Mouse (Mus musculus) embryonic stem cell, embryonic (primary cell): Measurements from ENCODE around the gene Fbxl12.

Experiments used
- CTCF ChIA-PET, 4 experiments: fragments of 300-600 bp in 2 of 4; fragments of 350-600 bp in 2 of 4; sonication (Branson Sonifier 250); formaldehyde crosslinking; loops; one replicate each; lab custom pipeline; 2022; ENCODE audit warnings: inconsistent platforms in 2 of 4; lab: Charles Lee
- POLR2A ChIA-PET, 4 experiments: fragments of 300-600 bp in 2 of 4; fragments of 350-600 bp in 2 of 4; sonication (Branson Sonifier 250); formaldehyde crosslinking; loops; one replicate each; lab custom pipeline; 2022; ENCODE audit warnings: antibody characterized with exemption in 4 of 4, inconsistent platforms in 1 of 4; lab: Charles Lee

Gene Fbxl12

GRCm38 (mm10) chr9:20664982-20665637 is 20.5 kb upstream of the Fbxl12 start:
- ChIA-PET CTCF (interaction anchor here in 1 of 4 experiments (0.6 kb wide), 1 partner anchor 73 kb away, joined by 3 read pairs; no protein-coding TSS in a partner anchor), POLR2A (interaction anchor here in 1 of 4 experiments (1.3 to 2.2 kb wide), 3 partner anchors 11 to 30 kb away, joined by 3 to 6 read pairs (median 4); partner anchors contain the start of gene Pin1)

DNA sequence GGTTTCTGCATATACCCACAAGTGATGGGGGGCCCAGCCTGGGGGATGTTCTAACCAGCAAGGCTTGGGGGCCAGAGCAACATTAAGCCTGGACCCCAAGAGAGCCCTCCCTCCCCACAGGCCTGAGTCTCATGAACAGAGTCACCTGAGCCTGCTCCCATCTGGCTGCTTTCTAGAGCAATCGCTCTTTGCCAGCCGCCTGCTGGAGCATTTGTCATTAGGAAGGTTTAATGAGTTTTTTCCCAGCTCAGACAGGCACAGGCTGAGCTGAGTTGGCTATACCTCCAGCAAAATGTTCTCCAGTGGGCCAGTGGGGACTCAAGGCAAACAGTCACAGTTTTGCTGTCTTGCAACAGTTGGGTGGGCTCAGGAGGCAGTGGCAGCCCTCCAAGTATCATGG is 19.8 kb upstream of the Fbxl12 start:
- POLR2A ChIA-PET, result interaction anchor here in 1 of 4 experiments (1.1 to 1.4 kb wide), 3 partner anchors 12 to 31 kb away, joined by 3 to 4 read pairs (median 4); partner anchors contain the start of genes Pin1 and Ubl5
- CTCF ChIA-PET, result interaction anchor here in 1 of 4 experiments (0.6 to 1.1 kb wide), 3 partner anchors 13 to 74 kb away, joined by 3 read pairs; partner anchors contain the start of gene Pin1

DNA sequence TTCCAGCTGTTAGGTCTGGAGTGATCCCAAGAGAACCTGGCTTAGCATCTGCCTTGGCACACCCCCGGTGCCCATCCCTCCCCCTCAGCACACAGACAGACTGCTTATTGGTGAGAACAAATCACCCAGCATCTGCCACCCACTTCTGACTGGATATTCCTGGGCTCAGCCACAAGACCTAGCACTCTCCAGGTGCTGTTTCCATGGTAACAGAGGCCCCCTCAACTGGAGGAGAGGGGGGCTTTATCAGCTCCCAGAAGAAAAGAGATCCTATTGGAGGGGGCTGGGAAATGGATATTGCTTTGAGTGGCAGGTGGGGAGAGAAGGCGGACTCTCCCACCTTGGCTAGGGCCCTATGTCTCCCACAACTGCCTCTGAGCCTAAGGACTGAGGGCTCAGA is 19.4 kb upstream of the Fbxl12 start:
- ChIA-PET POLR2A (interaction anchor here in 2 of 4 experiments (0.5 to 1.4 kb wide), 4 partner anchors 12 to 850 kb away, joined by 3 to 4 read pairs (median 4); partner anchors contain the start of genes Pin1 (in 1 of the 2) and Ubl5 (in 1 of the 2)), CTCF (interaction anchor here in 2 of 4 experiments (0.5 to 1.1 kb wide), 3 partner anchors 12 to 171 kb away, joined by 3 to 6 read pairs (median 3); partner anchors contain the start of gene Pin1 (in 1 of the 2))

GRCm38 (mm10) chr9:20662874-20663273 is 18.3 kb upstream of the Fbxl12 start:
- ChIA-PET CTCF (interaction anchor here (0.6 to 2.5 kb wide), 27 partner anchors 8 to 239 kb away, joined by 3 to 17 read pairs (median 4); partner anchors contain the start of genes Pin1 (in 2 of the 4), Ubl5 (in 2 of the 4) and Fbxl12 (in 1 of the 4)), POLR2A (interaction anchor here in 3 of 4 experiments (0.6 to 13.0 kb wide), 15 partner anchors 9 to 347 kb away, joined by 3 to 414 read pairs (median 4); partner anchors contain the start of genes Pin1 (in 2 of the 3), Ubl5 (in 2 of the 3) and Fbxl12 (in 1 of the 3))

DNA sequence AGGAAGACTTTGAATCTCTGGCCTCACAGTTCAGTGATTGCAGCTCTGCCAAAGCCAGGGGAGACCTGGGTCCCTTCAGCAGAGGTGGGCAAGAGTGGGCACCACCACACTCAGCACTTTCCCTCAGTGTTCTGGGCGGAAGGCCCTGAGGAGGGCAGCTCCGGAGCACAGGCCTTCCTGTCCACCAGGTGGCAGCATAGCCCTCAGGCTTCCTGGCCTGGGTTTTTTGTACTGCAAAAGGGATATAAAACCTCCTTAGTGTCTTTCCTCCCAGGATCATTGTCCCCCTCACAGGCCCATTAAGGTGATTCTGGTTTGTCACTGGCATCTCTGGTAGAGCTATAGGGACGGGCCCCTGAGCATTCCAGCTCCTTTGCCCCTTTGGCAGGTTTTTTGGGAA is 17.8 kb upstream of the Fbxl12 start:
- POLR2A ChIA-PET, result interaction anchor here in 3 of 4 experiments (0.6 to 13.0 kb wide), 17 partner anchors 8 to 348 kb away, joined by 3 to 414 read pairs (median 4); partner anchors contain the start of genes Pin1 (in 2 of the 3), Ubl5 (in 2 of the 3) and Fbxl12 (in 1 of the 3)
- CTCF ChIA-PET, result interaction anchor here (0.6 to 2.5 kb wide), 33 partner anchors 8 to 239 kb away, joined by 3 to 17 read pairs (median 4); partner anchors contain the start of genes Fbxl12 (in 2 of the 4), Pin1 (in 2 of the 4) and Ubl5 (in 2 of the 4)

DNA sequence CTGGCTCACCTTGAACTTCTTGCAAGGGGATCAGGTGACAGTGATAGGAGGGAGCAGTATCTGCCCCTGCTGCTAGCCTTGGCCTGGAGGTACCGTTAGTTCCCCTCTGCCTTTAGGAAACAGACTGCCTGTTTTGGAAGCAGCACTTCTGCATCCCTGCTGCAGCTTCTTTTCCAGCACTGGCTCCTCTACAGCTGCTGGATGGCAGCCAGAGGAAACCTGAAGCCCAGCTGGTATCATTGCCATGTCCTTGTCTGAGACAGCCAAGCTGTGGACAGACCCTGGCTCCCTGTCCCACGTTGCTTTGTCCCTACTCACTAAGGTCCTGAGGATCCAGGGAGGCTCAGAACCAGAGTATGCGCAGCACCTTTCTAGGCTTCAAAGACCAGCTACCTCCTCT is 13.0 kb upstream of the Fbxl12 start:
- POLR2A ChIA-PET, result interaction anchor here in 3 of 4 experiments (1.0 to 13.0 kb wide), 8 partner anchors 11 to 137 kb away, joined by 3 to 414 read pairs (median 6); partner anchors contain the start of genes Fbxl12 (in 2 of the 3), Ubl5 (in 2 of the 3) and Zfp266 (in 1 of the 3)
- CTCF ChIA-PET, result no interaction called here

DNA sequence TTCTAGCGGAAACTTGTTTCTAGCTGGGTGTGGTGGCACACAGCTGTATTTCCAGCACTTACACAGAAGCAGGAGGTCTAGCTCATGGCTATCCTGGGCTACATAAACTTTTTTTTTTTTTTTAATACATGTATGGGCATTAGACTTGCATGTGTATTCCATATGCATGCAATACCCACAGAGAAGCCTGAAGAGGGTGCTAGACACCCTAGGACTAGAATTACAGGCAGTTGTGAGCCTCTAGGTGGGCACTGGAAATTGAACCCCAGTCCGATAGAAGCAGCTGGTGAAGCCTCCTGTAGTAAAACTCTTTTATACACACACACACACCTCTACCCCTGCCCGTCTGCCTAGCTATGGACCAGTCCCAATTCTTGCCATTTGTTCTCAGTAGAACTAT is 9.3 kb upstream of the Fbxl12 start:
- ChIA-PET CTCF (interaction anchor here in 3 of 4 experiments (0.6 to 2.6 kb wide), 9 partner anchors 9 to 856 kb away, joined by 3 to 13 read pairs (median 4); partner anchors contain the start of gene Tmed1 (in 1 of the 3)), POLR2A (interaction anchor here (0.6 to 13.0 kb wide), 13 partner anchors 8 to 1617 kb away, joined by 3 to 414 read pairs (median 4); partner anchors contain the start of genes Fbxl12 (in 2 of the 4), Ubl5 (in 2 of the 4) and Zfp26 (in 1 of the 4))

GRCm38 (mm10) chr9:20652260-20652658 is 7.7 kb upstream of the Fbxl12 start:
- ChIA-PET CTCF (interaction anchor here in 3 of 4 experiments (0.5 to 2.6 kb wide), 15 partner anchors 9 to 381 kb away, joined by 3 to 23 read pairs (median 5); partner anchors contain the start of gene Ubl5 (in 2 of the 3)), POLR2A (interaction anchor here (0.6 to 13.0 kb wide), 59 partner anchors 8 to 894 kb away, joined by 3 to 414 read pairs (median 4); partner anchors contain the start of genes Ubl5 (in 4 of the 4), Fbxl12 (in 2 of the 4), Zfp266 (in 2 of the 4) and Zfp846 (in 2 of the 4))

GRCm38 (mm10) chr9:20651602-20652259 is 7.2 kb upstream of the Fbxl12 start, which contains the start of gene Pin1:
TSS of gene Pin1 (plus strand) at chr9:20652095.
- ChIA-PET POLR2A (interaction anchor here (0.6 to 13.0 kb wide), 65 partner anchors 9 to 894 kb away, joined by 3 to 414 read pairs (median 4); partner anchors contain the start of genes Ubl5 (in 4 of the 4), Fbxl12 (in 2 of the 4), Zfp266 (in 2 of the 4) and Zfp846 (in 2 of the 4)), CTCF (interaction anchor here in 3 of 4 experiments (0.5 to 2.6 kb wide), 18 partner anchors 8 to 382 kb away, joined by 3 to 23 read pairs (median 3); partner anchors contain the start of gene Ubl5 (in 2 of the 3))

DNA sequence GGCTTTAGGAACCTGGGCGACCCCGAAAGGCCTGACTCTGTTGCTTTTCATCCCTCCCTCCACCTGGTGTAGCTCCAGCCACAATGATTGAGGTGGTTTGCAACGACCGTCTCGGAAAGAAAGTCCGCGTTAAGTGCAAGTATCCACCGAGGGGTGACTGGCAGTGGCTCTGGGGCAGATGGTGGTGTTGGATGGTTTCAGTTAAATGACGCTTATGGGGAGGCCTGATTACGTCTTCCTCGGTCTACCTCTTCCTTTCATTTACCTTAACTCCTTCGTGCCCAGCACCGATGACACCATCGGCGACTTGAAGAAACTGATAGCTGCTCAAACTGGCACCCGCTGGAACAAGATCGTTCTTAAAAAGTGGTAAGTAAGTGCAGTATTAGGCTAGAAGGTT is 554 bp upstream of the Fbxl12 start:
- ChIA-PET POLR2A (interaction anchor here in 3 of 4 experiments (0.5 to 13.6 kb wide), 23 partner anchors 10 to 447 kb away, joined by 3 to 414 read pairs (median 7); partner anchors contain the start of genes Pin1 (in 2 of the 3), Zfp26 (in 2 of the 3), Zfp266 (in 2 of the 3) and Angptl6 (in 1 of the 3)), CTCF (interaction anchor here in 2 of 4 experiments (0.9 to 1.4 kb wide), 3 partner anchors 17 to 96 kb away, joined by 3 to 4 read pairs (median 3); no protein-coding TSS in a partner anchor)

DNA sequence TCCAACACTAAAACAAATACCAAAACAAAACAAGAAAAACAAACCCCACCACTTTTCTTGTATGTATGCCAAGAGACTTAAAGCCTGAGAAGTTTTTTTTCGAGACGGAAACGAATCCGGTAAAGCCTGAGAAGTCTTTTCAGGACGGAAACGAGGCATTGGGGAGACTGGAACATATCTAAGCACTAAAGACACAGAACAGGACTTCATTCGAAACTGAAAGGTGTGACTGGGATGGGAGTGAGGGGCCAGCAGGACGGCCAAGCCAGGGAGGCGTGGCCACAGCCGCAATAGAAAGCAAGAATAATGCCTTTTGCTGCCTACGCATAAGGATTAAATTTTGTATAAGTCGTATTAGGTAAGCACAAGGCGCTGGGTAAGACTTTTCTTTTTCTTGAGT is 786 bp downstream of the Fbxl12 start:
- ChIA-PET CTCF (interaction anchor here (0.8 to 1.8 kb wide), 7 partner anchors 8 to 100 kb away, joined by 3 to 23 read pairs (median 4); partner anchors contain the start of gene Pin1 (in 2 of the 4)), POLR2A (interaction anchor here in 3 of 4 experiments (0.5 to 13.6 kb wide), 51 partner anchors 8 to 1022 kb away, joined by 3 to 414 read pairs (median 7); partner anchors contain the start of genes Pin1 (in 3 of the 3), Zfp266 (in 3 of the 3), Gm38431 (in 2 of the 3) and Raver1 (in 2 of the 3))

GRCm38 (mm10) chr9:20642896-20643466 is 1.6 kb downstream of the Fbxl12 start:
- ChIA-PET CTCF (interaction anchor here (0.5 to 1.8 kb wide), 21 partner anchors 9 to 336 kb away, joined by 3 to 23 read pairs (median 3); partner anchors contain the start of genes Pin1 (in 2 of the 4), Eif3g (in 1 of the 4) and Zfp266 (in 1 of the 4)), POLR2A (interaction anchor here (0.5 to 13.6 kb wide), 128 partner anchors 9 to 1617 kb away, joined by 3 to 414 read pairs (median 4); partner anchors contain the start of genes Pin1 (in 4 of the 4), Gm38431 (in 3 of the 4), Raver1 (in 3 of the 4) and Zfp266 (in 3 of the 4))

GRCm38 (mm10) chr9:20642101-20642895 is 2.3 kb downstream of the Fbxl12 start, which contains the start of gene Ubl5:
TSS of gene Ubl5 (plus strand) at chr9:20642878.
- CTCF ChIA-PET, result interaction anchor here (0.5 to 1.8 kb wide), 18 partner anchors 9 to 336 kb away, joined by 3 to 23 read pairs (median 3); partner anchors contain the start of genes Pin1 (in 2 of the 4), Eif3g (in 1 of the 4) and Zfp266 (in 1 of the 4)
- POLR2A ChIA-PET, result interaction anchor here (0.6 to 13.6 kb wide), 118 partner anchors 8 to 1617 kb away, joined by 3 to 414 read pairs (median 4); partner anchors contain the start of genes Pin1 (in 4 of the 4), Gm38431 (in 3 of the 4), Raver1 (in 3 of the 4) and Zfp266 (in 3 of the 4)

DNA sequence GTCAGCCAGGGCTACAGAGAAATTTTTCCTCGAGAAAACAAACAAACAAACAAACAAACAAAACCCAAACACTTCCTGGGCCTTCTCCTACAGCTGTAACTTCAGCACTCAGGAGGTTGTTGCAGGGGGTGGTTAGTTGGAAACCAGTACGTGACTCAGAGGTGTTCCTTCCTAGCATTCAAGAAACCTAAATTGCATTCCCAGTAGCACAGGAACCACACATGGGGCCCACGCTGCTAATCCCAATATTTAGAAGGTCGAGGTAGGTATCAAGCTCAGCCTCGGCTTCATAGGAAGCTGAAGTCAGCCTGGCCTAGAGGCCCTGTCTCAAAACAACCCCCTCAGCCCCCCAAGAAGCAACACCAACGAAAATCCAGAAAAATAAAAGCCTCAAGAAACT is 3.1 kb downstream of the Fbxl12 start:
- CTCF ChIA-PET, result interaction anchor here in 1 of 4 experiments (0.5 kb wide), 1 partner anchor 120 kb away, joined by 3 read pairs; no protein-coding TSS in a partner anchor

GRCm38 (mm10) chr9:20639486-20639885 is 5.1 kb downstream of the Fbxl12 start:
- ChIA-PET POLR2A (interaction anchor here in 2 of 4 experiments (1.3 to 13.6 kb wide), 5 partner anchors 9 to 156 kb away, joined by 3 to 414 read pairs (median 6); partner anchors contain the start of gene Pin1 (in 2 of the 2)), CTCF (no interaction called here)

More for the DNA sequence above, 3.1 kb downstream of the Fbxl12 start:
- POLR2A ChIA-PET, result interaction anchor here in 2 of 4 experiments (0.6 to 13.6 kb wide), 10 partner anchors 9 to 1276 kb away, joined by 3 to 414 read pairs (median 15); partner anchors contain the start of genes Pin1 (in 2 of the 2) and Angptl6 (in 1 of the 2)
